Mouse (Mus musculus) cortical plate, adult 2 months (tissue): ENCODE measurements around the gene Dapl1.

ENCODE experiments used
- CTCF ChIP-seq: fragments of 200-500 bp; IDR thresholded peaks from 2 replicates; pipeline ENCODE4 v1.5.1; 2011; ENCODE audit warnings: mild to moderate bottlenecking, control low read depth, low read length; ENCODE audit not compliant: insufficient read depth; ENCODE audit errors: extremely low read depth
- POLR2A ChIP-seq: fragments of 200-500 bp; IDR thresholded peaks from 2 replicates; pipeline ENCODE4 v1.6.1; 2011; ENCODE audit warnings: mild to moderate bottlenecking, low read length, control low read depth; ENCODE audit not compliant: insufficient read depth; ENCODE audit errors: extremely low read depth

DNA sequence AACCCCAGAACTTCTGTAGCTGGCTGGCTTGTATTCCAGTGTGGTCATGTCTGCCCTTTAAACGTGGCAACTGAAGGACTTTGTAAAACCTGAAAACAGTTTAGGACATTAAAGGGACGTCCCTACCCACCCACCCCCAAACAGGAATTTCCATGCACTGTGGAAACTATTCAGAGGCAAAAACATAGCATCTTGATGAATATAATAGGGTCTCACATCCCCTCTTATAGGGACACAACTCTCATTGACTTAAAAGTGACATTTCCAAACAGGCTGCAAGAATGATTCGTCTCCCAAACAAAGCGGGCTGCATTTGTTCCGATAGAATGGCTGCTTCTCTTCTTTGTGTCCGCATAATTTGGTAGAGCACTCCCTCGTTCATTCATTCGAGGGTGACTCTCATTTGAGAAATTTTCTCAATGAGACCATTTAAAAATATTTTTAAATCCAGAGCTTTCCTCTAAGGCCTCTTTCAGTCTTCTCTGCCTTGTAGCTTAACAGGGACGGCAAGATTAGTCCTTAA, 59.2 kb downstream of the Dapl1 start:
- TF ChIP-seq CTCF, result no peak
- no peak for TF ChIP-seq POLR2A
